Mouse (Mus musculus) liver, adult 2 months (tissue): ENCODE results near the gene Itgax.

Experiments used
- CTCF ChIP-seq: fragments of 200-500 bp; IDR thresholded peaks from 2 replicates; pipeline ENCODE4 v1.5.1; 2011; ENCODE audit warnings: low read depth, low read length, control low read depth
- POLR2A ChIP-seq: fragments of 200-500 bp; IDR thresholded peaks from 2 replicates; pipeline ENCODE4 v1.6.1; 2011; ENCODE audit warnings: low read length, control low read depth; ENCODE audit not compliant: insufficient read depth; ENCODE audit errors: extremely low read depth

DNA sequence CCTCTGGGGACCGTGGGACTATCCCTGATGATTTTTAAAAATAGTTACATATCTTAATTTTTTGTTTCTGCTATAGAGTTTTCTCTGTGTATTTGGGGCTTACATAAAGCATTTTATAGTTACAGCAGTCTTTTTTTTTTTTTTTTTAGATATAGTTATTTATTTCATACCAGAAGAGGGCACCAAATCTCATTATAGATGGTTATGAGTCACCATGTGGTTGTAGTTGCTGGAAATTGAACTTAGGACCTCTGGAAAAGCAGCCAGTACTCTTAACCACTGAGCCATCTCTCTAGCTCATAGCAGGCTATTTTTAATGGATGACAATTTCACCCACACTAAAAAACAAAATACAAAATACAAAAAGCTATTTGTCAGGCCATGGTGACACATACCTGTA, 31.2 kb upstream of the Itgax start:
- TF ChIP-seq CTCF (no peak), POLR2A (no peak)
